8 mouse cellular contexts compared by ENCODE assay signal in genomic region chr9:58199381-58200269, GRCm38 (mm10). TPM values are rescaled to one million over a fixed set of nuclear protein-coding genes. Genes with fewer than 3 reads are reported as not detected.
DNase-seq lines count a peak whose midpoint lies in the region; ATAC-seq and TF ChIP-seq lines count a peak whose summit lies in the region.

No protein-coding gene starts in this region.

- no peak for ATAC-seq in megakaryocyte, adult 5-6 weeks (ENCODE audit: poor library complexity, severe bottlenecking)

- TF ChIP-seq CTCF in gastrocnemius, adult 2 months (IDR thresholded peaks at IDR 0.05): no peak

- peak overlapping the region; percentile 66 for H3K4me3 ChIP-seq in gastrocnemius, adult 2 months
- H3K4me3 ChIP-seq in megakaryocyte, embryonic 14.5 days (replicated peaks): peak overlapping the region; percentile 70

- peak; percentile 64 for DNase-seq in gastrocnemius, adult 2 months
- no peak for DNase-seq in gastrocnemius, postnatal 36 days
- DNase-seq in left cerebral cortex, postnatal 36 days (ENCODE audit: low spot score in 2 of 2): peak; percentile 62 to 64
- DNase-seq in retina, postnatal 1 day: peak; percentile 54
- no peak for DNase-seq in ovary, postnatal 36 days (ENCODE audit: low spot score)
- no peak for DNase-seq in testis, postnatal 10 days (ENCODE audit: low spot score)

- no peaks in the 10 kb centered on the region for H3K9me3 ChIP-seq in megakaryocyte, embryonic 14.5 days

- no peaks in the 10 kb centered on the region for H3K36me3 ChIP-seq in megakaryocyte, embryonic 14.5 days (replicated peaks; ENCODE audit: low read length)

- intact Hi-C loops in gastrocnemius, adult 2 months (cut with DNase I): no loop called here
- intact Hi-C loops in gastrocnemius, postnatal 36 days (cut with DNase I): no loop called here
- intact Hi-C loops in left cerebral cortex, postnatal 36 days (cut with DNase I): loop anchor here (2.0 kb wide), 1 partner anchor 87 kb away; no protein-coding TSS in a partner anchor

- peaks cover 100% of the 10 kb centered on the region for H3K27me3 ChIP-seq in megakaryocyte, embryonic 14.5 days (replicated peaks)

- H3K27ac ChIP-seq in gastrocnemius, adult 2 months: no peak overlapping the region

- peaks cover 50% of the 10 kb centered on the region for H3K4me1 ChIP-seq in megakaryocyte, embryonic 14.5 days

RNA-seq across cellular contexts. Expression of gene Islr, which starts 4.5 kb away (rescaled TPM):
- 10 to 100 TPM; 11.9 to 26.1 TPM for total RNA-seq in gastrocnemius, adult 2 months (2021)
- total RNA-seq in gastrocnemius, postnatal 36 days (2021): 10 to 100 TPM; 20.5 to 24.0 TPM
- 0.07 and 3.2 TPM in 2 replicates for polyA plus RNA-seq in megakaryocyte, embryonic 14.5 days (2012; ENCODE audit: insufficient read depth, low replicate concordance)
- 0.16 and 0.33 TPM in 2 replicates for total RNA-seq in megakaryocyte, adult 5-6 weeks (2015)
- total RNA-seq in megakaryocyte, adult 5-6 weeks (2017): not detected in 2 replicates
- 10 to 100 TPM; 13.8 to 16.8 TPM for total RNA-seq in left cerebral cortex, postnatal 36 days (2021)

RNA-seq across cellular contexts. Expression of gene Islr2, which starts 4.5 kb away (rescaled TPM):
- 1 to 10 TPM; 2.6 to 3.3 TPM for total RNA-seq in gastrocnemius, adult 2 months (2021)
- 1 to 10 TPM; 2.6 to 4.7 TPM for total RNA-seq in gastrocnemius, postnatal 36 days (2021)
- polyA plus RNA-seq in megakaryocyte, embryonic 14.5 days (2012; ENCODE audit: insufficient read depth, low replicate concordance): 0.09 TPM in 1 of 2 replicates, not detected in the other
- total RNA-seq in megakaryocyte, adult 5-6 weeks (2015): not detected in 2 replicates
- total RNA-seq in megakaryocyte, adult 5-6 weeks (2017): not detected in 2 replicates
- 10 to 100 TPM; 75.1 to 80.7 TPM for total RNA-seq in left cerebral cortex, postnatal 36 days (2021)

RNA-seq across cellular contexts. Expression of gene Pml, which starts 50.0 kb away (rescaled TPM):
- 1 to 10 TPM; 4.1 to 4.5 TPM for total RNA-seq in gastrocnemius, adult 2 months (2021)
- 1 to 10 TPM; 4.0 to 4.3 TPM for total RNA-seq in gastrocnemius, postnatal 36 days (2021)
- polyA plus RNA-seq in megakaryocyte, embryonic 14.5 days (2012; ENCODE audit: insufficient read depth, low replicate concordance): 28.7 and 29.2 TPM in 2 replicates
- total RNA-seq in megakaryocyte, adult 5-6 weeks (2015): 37.7 and 41.3 TPM in 2 replicates
- total RNA-seq in megakaryocyte, adult 5-6 weeks (2017): 15.5 and 17.4 TPM in 2 replicates
- total RNA-seq in left cerebral cortex, postnatal 36 days (2021): 10 to 100 TPM; 13.7 to 17.5 TPM

RNA-seq across cellular contexts. Expression of gene Stoml1, which starts 53.3 kb away (rescaled TPM):
- 1 to 10 TPM; 6.8 to 7.3 TPM for total RNA-seq in gastrocnemius, adult 2 months (2021)
- 1 to 10 TPM; 5.5 to 7.5 TPM for total RNA-seq in gastrocnemius, postnatal 36 days (2021)
- polyA plus RNA-seq in megakaryocyte, embryonic 14.5 days (2012; ENCODE audit: insufficient read depth, low replicate concordance): 4.3 TPM in 1 of 2 replicates, not detected in the other
- total RNA-seq in megakaryocyte, adult 5-6 weeks (2015): 5.8 and 6.1 TPM in 2 replicates
- 9.4 and 11.9 TPM in 2 replicates for total RNA-seq in megakaryocyte, adult 5-6 weeks (2017)
- total RNA-seq in left cerebral cortex, postnatal 36 days (2021): 10 to 100 TPM; 64.6 to 72.4 TPM

Comparison
In these comparisons a context has a peak if more than half of its experiments do, and no peak if none do; other contexts are left out.
1. DNase-seq: peak in gastrocnemius, adult 2 months (single experiment), left cerebral cortex, postnatal 36 days (2 of 2) and retina, postnatal 1 day (single experiment); none in gastrocnemius, postnatal 36 days (0 of 2), ovary, postnatal 36 days (single experiment) and testis, postnatal 10 days (single experiment).
2. RNA of gene Islr, which starts 4.5 kb away (total RNA-seq): 11.9 to 26.1 TPM in gastrocnemius, adult 2 months, 20.5 to 24.0 TPM in gastrocnemius, postnatal 36 days and 13.8 to 16.8 TPM in left cerebral cortex, postnatal 36 days; 0.16 to 0.33 TPM in megakaryocyte, adult 5-6 weeks; every median in the first group is over 4 times any median in the second.
3. RNA of gene Islr2, which starts 4.5 kb away (total RNA-seq): 75.1 to 80.7 TPM in left cerebral cortex, postnatal 36 days; 2.6 to 4.7 TPM in gastrocnemius, postnatal 36 days, 2.6 to 3.3 TPM in gastrocnemius, adult 2 months and not detected in megakaryocyte, adult 5-6 weeks; every median in the first group is over 10 times any median in the second.